Mouse (Mus musculus) limb, embryonic 10.5 days (tissue): ENCODE results near the gene Pde4d. TPM values are rescaled to one million over a fixed set of nuclear protein-coding genes. Genes with fewer than 3 reads are reported as not detected.

Experiments
- DNase-seq: peaks from one replicate; pipeline ENCODE4 v3.0.0-alpha.2; 2017; ENCODE audit warnings: low spot score
- H3K27ac ChIP-seq: fragments of 300-500 bp; sonication (generic); 2 replicates; pipeline ENCODE4 v1.5.1; 2016; ENCODE audit warnings: mild to moderate bottlenecking
- H3K27me3 ChIP-seq: fragments of 300-500 bp; sonication (generic); 2 replicates; pipeline ENCODE4 v1.6.1; 2016; ENCODE audit warnings: low read depth, mild to moderate bottlenecking; ENCODE audit not compliant: poor library complexity, severe bottlenecking
- H3K36me3 ChIP-seq: fragments of 300-500 bp; sonication (generic); 2 replicates; pipeline ENCODE4 v1.6.1; 2016; ENCODE audit warnings: mild to moderate bottlenecking, moderate library complexity
- H3K4me1 ChIP-seq: fragments of 300-500 bp; sonication (generic); 2 replicates; pipeline ENCODE4 v1.6.1; 2016
- H3K4me3 ChIP-seq: fragments of 300-500 bp; sonication (generic); 2 replicates; pipeline ENCODE4 v1.5.1; 2016; ENCODE audit warnings: mild to moderate bottlenecking, moderate library complexity
- H3K9me3 ChIP-seq: fragments of 300-500 bp; sonication (generic); replicated peaks from 2 replicates; pipeline ENCODE4 v1.6.1; 2016; ENCODE audit warnings: mild to moderate bottlenecking
- WGBS: fragments of 180-500 bp; shearing (Covaris S2); methylation state at CpG from one replicate; pipeline ENCODE4 v1.1.7; 2016; 5-methylcytosine and 5-hydroxymethylcytosine counted together
- polyA plus RNA-seq: library from polyadenylated mRNA; unstranded; fragments of >200 nt; fragmentation: Nextera tagmentation; extraction: Ambion mirVana; gene quantifications from 2 replicates; pipeline ENCODE4 v1.2.1, GENCODE M21; 2016

Pde4d gene
- polyA plus RNA-seq, 1 experiment from 2014 or later, result 24.3 TPM

DNA sequence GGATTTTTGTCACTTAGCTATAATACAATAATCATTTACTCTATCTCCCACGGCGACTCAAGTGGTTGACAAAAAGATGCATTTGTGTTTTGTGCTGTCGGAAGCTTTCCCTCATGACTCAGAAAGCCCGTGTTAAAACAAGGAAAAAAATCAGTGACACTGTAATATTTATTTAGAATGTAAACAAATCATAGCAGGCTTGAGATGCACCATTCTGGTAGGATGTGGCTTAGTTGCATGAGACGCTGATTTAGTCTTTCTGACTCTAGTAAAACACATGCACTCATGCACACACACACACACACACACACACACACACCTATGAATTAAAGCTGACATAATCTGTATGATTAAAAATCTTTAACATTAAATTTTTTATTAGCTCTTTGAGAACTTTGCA lies 924.7 kb downstream of the Pde4d start:
- H3K4me1 ChIP-seq, result no peaks in the 10 kb centered on the region
- DNase-seq, result no peak
- H3K36me3 ChIP-seq, result no peaks in the 10 kb centered on the region
- H3K9me3 ChIP-seq, result no peaks in the 10 kb centered on the region
- no peaks in the 10 kb centered on the region for H3K27me3 ChIP-seq
- H3K4me3 ChIP-seq, result no peak overlapping the region
- no peak overlapping the region for H3K27ac ChIP-seq
- WGBS, result 93% methylated on average over 5 of the region's 5 CpGs

DNA sequence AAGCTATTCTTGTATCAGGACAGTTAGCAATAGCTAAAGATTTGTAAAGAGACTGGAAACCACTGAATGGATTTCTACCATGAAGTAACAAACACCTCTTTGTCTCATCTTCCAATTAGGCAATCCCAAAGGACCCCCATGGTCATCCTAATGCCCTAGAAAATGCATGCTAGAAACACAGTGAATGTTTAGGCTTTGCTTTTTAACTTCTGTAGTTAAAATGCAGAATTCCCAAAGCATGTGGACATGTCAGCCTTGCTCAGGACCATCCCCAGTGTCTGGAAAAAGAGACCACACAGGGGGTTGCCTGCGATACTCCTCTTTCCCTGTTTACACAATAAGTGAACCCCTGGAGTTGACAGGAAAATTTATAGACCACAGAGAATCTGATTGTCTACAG lies 926.9 kb downstream of the Pde4d start:
- Histone ChIP-seq H3K4me1 (no peaks in the 10 kb centered on the region), H3K4me3 (no peak overlapping the region)
- WGBS, result 39% methylated on average over 1 of the region's 1 CpGs

DNA sequence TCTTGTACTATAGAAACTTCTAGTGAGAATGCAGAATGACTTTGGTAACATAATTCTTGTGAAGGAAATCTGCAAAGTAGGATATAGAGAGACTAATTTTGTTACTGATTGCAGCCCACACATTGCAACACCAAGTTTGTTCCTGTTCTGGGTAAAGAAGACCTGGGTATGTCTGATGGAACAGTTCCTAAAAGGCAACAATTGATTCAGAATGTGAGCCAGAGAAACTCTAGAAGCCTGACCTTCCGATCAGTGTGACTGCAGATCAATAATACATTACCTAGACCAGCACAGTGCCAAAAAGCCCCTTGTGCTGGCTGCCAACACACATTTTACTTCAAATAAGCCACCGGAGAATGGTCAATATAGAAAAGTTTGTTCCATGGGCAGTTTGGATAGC lies 930.4 kb downstream of the Pde4d start:
- H3K27me3 ChIP-seq, result no peaks in the 10 kb centered on the region
- no peaks in the 10 kb centered on the region for H3K36me3 ChIP-seq
- WGBS, result 94% methylated on average over 2 of the region's 2 CpGs
- DNase-seq, result no peak
- no peak overlapping the region for H3K27ac ChIP-seq
- 0 out of 2 replicates have a peak, but pooled peaks cover 6% of the 10 kb centered on the region for H3K4me1 ChIP-seq
- no peak overlapping the region for H3K4me3 ChIP-seq
- no peaks in the 10 kb centered on the region for H3K9me3 ChIP-seq

More for the DNA sequence above, 926.9 kb downstream of the Pde4d start:
- Histone ChIP-seq H3K27ac (no peak overlapping the region), H3K36me3 (no peaks in the 10 kb centered on the region), H3K9me3 (no peaks in the 10 kb centered on the region), H3K27me3 (no peaks in the 10 kb centered on the region)
- no peak for DNase-seq

DNA sequence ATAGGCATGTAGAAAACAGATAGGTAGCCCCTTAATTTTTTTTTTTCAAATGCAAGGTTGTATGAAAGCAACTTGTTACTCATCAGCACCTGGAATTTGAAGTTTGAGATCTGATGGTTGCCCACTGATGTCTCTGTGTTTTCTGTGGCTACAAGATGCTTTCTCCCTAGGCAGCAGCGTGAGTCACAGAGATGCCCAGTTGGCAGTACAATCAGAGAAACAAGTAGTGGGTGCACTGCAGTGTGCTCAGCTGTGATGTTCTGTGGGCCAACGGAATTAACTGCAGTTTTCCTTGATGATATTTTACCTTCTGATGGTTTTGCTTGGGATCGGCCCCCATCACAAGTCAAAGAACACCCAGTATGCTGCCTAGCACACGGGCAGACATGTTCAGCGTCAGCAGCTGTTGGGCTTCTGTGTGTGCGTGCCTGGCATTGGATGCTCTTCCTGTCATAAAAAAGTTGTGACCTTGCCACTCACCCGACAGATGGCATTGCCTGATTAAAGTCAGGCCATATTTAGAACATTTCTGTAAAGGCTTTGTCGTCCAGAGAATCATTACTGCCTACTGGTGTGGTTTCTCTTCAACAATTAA lies 939.0 kb downstream of the Pde4d start:
- H3K27me3 ChIP-seq, result no peaks in the 10 kb centered on the region
- H3K4me3 ChIP-seq, result no peak overlapping the region
- 52% methylated on average over 8 of the region's 8 CpGs for WGBS
- H3K9me3 ChIP-seq, result no peaks in the 10 kb centered on the region
- no peak overlapping the region for H3K27ac ChIP-seq
- no peaks in the 10 kb centered on the region for H3K36me3 ChIP-seq
- no peak for DNase-seq
- H3K4me1 ChIP-seq, result peaks cover 14% of the 10 kb centered on the region

DNA sequence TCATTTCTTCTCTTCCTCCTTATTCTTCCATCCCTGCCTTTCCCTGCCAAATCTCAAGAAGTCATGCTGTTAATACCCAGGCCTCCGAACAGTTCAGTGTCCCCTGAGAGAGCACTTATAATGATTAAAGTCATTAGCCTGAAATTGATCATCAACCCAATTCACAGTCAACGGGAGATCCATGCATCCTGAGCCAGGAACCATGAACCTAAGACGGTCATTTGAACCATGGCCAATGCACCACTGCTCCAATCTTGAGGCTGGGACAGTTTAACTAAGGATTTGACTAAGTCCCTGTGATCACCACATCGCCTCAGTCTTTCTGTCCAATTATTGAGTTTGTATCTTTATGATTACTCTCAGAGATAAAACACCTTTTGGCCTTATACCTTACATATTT lies 952.6 kb downstream of the Pde4d start:
- H3K27me3 ChIP-seq, result no peaks in the 10 kb centered on the region
- WGBS, result 90% methylated on average over 4 of the region's 4 CpGs
- H3K4me1 ChIP-seq, result no peaks in the 10 kb centered on the region
- H3K27ac ChIP-seq, result no peak overlapping the region
- no peaks in the 10 kb centered on the region for H3K9me3 ChIP-seq
- no peak overlapping the region for H3K4me3 ChIP-seq
- H3K36me3 ChIP-seq, result no peaks in the 10 kb centered on the region
- no peak for DNase-seq

DNA sequence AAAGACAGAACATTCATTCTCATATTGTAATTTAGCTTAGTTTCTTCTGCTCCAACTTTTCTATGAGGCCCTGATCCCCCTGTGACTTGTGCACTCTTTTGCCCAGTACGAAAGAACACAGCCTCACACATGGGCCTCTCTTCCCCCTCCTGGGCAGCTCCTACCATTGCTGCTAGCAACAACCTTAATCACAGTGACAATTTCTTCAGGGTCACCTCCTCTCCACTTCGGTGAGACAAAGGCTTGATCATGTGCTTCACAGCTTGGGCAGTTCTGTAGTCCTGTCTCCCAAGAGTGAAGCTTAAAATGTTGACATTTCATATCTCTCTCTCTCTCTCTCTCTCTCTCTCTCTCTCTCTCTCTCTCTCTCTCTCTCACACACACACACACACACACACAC lies 953.2 kb downstream of the Pde4d start:
- no peak for DNase-seq

DNA sequence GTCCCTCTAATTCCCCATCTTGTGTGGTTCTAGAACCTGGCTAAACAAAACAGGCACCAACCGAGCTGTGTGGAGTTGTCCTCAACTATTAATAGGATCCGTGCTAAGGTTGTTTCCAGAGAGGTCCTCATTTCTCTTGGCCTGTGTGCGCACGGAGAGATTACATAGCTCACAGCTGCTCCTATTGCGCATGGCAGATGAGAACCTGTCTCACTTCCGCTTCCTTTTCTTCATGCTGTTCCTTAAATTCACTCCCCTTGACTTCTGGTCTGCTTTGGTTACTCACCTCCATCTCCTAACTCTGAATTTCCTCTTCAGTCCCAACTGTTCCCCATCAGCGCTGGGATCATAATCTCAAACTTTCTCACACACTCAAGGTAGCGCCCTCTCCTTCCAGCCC lies 956.6 kb downstream of the Pde4d start:
- Histone ChIP-seq H3K27me3 (no peaks in the 10 kb centered on the region), H3K4me3 (no peak overlapping the region), H3K27ac (no peak overlapping the region), H3K36me3 (no peaks in the 10 kb centered on the region), H3K4me1 (no peaks in the 10 kb centered on the region), H3K9me3 (no peaks in the 10 kb centered on the region)
- WGBS, result 91% methylated on average over 8 of the region's 8 CpGs
- no peak for DNase-seq

More for the DNA sequence above, 953.2 kb downstream of the Pde4d start:
- Histone ChIP-seq H3K4me3 (no peak overlapping the region), H3K9me3 (no peaks in the 10 kb centered on the region), H3K27ac (no peak overlapping the region), H3K4me1 (no peaks in the 10 kb centered on the region), H3K27me3 (no peaks in the 10 kb centered on the region), H3K36me3 (no peaks in the 10 kb centered on the region)
- WGBS, result 53% methylated on average over 2 of the region's 2 CpGs

DNA sequence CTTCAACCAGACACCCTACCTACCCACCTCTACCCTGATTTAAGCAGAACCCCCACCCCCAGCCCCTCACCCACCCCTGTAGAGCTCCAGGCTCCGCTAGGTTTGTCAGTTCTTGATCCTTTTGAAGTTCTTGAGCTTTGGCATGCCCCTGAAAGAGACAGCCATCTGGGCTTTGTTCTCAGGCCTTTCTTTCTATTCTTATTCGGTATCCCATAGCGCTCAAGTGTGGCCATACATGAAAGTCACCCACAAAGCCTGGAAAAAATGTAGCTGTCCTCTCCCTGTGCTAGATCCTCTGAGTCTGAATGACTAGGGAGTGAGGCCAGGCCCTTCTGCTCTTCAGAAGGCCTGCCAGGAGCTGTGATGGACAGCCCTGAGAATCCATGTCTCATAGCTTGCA lies 957.6 kb downstream of the Pde4d start:
- Histone ChIP-seq H3K27me3 (no peaks in the 10 kb centered on the region), H3K27ac (no peak overlapping the region), H3K4me1 (no peaks in the 10 kb centered on the region), H3K9me3 (no peaks in the 10 kb centered on the region), H3K4me3 (no peak overlapping the region), H3K36me3 (no peaks in the 10 kb centered on the region)
- no peak for DNase-seq
- 78% methylated on average over 3 of the region's 3 CpGs for WGBS

DNA sequence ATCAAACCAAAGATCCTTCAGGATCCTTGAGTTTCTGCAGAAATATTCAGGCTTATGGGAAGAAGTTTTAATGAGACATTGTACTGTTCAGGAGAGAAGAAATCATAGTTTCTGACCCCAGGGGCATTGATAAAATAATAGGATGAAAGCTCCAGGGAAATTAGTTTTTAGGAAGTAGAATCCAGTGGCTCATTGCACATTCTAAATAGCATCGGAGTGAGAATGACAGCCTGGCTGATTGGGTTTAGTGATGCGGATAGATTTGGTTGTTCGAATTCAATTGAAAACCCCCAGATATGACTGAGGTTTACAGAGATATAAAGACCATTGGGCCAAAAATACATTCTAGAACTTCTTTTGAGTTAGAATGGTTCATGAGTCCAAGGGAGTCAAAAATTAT lies 970.7 kb downstream of the Pde4d start:
- H3K9me3 ChIP-seq, result no peaks in the 10 kb centered on the region
- 94% methylated on average over 3 of the region's 3 CpGs for WGBS
- no peaks in the 10 kb centered on the region for H3K36me3 ChIP-seq
- no peak overlapping the region for H3K4me3 ChIP-seq
- H3K27me3 ChIP-seq, result no peaks in the 10 kb centered on the region
- no peaks in the 10 kb centered on the region for H3K4me1 ChIP-seq
- H3K27ac ChIP-seq, result no peak overlapping the region
- no peak for DNase-seq

DNA sequence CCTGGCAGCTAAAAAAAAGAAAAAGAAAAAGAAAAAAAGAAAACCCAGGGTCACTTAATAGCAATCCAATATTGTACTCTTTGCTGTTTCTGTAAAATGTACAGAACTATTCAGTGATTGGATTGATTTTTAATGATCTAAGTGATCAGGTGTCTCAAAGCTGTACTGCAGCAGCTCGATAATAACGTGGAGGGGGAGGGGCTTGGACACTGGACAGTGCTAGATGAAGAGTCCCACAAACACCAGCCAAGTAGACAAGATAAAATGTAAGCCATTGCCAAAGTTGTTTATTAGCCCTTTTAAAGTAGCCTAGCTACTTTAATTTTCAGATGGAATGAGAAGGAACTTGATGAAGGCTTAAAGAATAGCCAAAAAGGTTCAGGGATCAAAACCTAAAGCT lies 975.2 kb downstream of the Pde4d start:
- WGBS, result 75% methylated on average over 2 of the region's 2 CpGs
- H3K36me3 ChIP-seq, result no peaks in the 10 kb centered on the region
- H3K27me3 ChIP-seq, result no peaks in the 10 kb centered on the region
- H3K9me3 ChIP-seq, result no peaks in the 10 kb centered on the region
- H3K4me1 ChIP-seq, result no peaks in the 10 kb centered on the region
- no peak for DNase-seq
- H3K27ac ChIP-seq, result no peak overlapping the region
- H3K4me3 ChIP-seq, result no peak overlapping the region

DNA sequence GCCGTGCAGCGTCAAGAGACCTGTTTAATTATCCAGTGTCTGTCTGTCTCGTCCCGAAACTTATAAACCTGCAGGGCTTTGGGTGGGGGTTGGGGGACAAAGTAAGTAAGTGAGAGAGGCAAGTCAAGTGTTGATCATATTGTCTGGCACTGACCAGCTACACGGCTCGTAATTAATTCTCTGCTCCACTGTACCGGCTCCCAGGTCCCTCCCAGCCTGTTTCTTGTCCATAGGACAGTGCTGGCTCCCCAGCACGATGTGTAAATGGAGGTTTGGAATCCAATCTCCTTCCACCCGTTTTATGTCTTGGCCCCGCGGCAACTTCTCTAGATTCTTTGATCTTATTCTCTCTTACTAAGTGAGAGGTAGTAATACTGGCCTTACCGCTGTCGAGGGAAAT lies 975.8 kb downstream of the Pde4d start:
- Histone ChIP-seq H3K4me3 (no peak overlapping the region), H3K27me3 (no peaks in the 10 kb centered on the region), H3K4me1 (no peaks in the 10 kb centered on the region), H3K36me3 (no peaks in the 10 kb centered on the region), H3K27ac (no peak overlapping the region), H3K9me3 (no peaks in the 10 kb centered on the region)
- 75% methylated on average over 13 of the region's 13 CpGs for WGBS
- no peak for DNase-seq

DNA sequence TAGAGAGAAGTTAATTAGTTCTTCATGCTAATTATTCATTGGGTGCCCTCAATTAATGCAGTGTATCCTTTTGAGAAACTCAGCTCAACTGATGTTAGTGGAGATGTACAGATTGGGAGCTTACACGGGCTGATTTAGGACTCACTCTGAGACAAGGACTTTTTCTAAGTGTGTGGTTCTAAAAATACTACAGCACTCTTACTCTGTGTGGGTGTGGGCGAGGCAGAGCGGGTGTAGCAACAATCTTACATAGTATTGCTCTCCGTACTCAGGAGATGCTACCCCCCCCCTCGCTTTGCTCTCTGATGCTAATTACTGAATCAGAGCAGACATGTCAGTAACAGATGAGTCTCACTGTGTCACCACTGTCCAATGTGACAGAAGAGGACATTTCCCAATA lies 976.3 kb downstream of the Pde4d start:
- Histone ChIP-seq H3K36me3 (no peaks in the 10 kb centered on the region), H3K4me3 (no peak overlapping the region), H3K9me3 (no peaks in the 10 kb centered on the region), H3K4me1 (no peaks in the 10 kb centered on the region), H3K27me3 (no peaks in the 10 kb centered on the region), H3K27ac (no peak overlapping the region)
- DNase-seq, result no peak
- WGBS, result 95% methylated on average over 5 of the region's 5 CpGs

DNA sequence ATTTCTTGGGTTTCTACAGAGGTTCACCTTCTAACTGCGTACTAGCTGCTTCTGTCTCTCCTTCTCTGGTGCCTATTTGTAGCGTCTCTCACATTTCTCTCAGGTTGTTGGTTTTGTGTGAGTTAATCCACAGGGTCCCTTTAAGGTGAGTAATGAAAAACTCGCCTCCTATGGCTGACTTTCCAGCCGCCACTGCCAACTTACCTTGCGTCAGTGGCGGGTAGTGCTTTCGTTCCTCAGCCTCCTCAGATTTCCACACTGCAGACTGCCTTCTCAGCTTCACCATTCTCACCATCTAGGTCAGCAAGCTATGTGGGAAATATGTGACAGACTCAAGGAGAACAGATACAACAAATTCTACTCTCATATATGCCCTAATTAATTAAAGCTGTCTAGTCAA lies 977.8 kb downstream of the Pde4d start:
- Histone ChIP-seq H3K4me3 (no peak overlapping the region), H3K36me3 (no peaks in the 10 kb centered on the region), H3K9me3 (no peaks in the 10 kb centered on the region), H3K27me3 (no peaks in the 10 kb centered on the region), H3K27ac (no peak overlapping the region), H3K4me1 (no peaks in the 10 kb centered on the region)
- DNase-seq, result no peak
- WGBS, result 90% methylated on average over 7 of the region's 7 CpGs

DNA sequence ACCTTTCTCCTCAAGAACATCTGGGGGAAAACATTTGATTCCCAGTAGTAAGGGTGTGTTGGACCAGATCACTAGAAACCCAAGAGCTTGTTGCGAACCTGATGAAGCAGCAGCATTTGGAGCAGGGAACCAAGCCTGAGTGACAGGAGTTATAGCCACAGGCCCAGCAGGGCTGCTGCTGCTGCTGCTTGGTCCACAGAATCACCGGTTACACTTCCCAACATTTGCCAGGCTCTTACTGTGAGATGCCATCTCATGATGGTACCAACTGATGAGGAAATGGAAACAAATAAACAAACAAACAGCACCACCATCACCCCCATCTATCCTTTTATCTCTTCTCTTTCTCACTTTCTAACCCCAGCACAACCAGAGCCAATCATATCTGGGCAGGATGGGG lies 979.8 kb downstream of the Pde4d start:
- H3K4me3 ChIP-seq, result no peak overlapping the region
- 85% methylated on average over 2 of the region's 2 CpGs for WGBS
- H3K27ac ChIP-seq, result no peak overlapping the region
- no peaks in the 10 kb centered on the region for H3K9me3 ChIP-seq
- no peaks in the 10 kb centered on the region for H3K4me1 ChIP-seq
- no peak for DNase-seq
- H3K27me3 ChIP-seq, result no peaks in the 10 kb centered on the region
- no peaks in the 10 kb centered on the region for H3K36me3 ChIP-seq
